Comparison of ENCODE assay signal across 8 mouse cellular contexts in the genomic region with DNA sequence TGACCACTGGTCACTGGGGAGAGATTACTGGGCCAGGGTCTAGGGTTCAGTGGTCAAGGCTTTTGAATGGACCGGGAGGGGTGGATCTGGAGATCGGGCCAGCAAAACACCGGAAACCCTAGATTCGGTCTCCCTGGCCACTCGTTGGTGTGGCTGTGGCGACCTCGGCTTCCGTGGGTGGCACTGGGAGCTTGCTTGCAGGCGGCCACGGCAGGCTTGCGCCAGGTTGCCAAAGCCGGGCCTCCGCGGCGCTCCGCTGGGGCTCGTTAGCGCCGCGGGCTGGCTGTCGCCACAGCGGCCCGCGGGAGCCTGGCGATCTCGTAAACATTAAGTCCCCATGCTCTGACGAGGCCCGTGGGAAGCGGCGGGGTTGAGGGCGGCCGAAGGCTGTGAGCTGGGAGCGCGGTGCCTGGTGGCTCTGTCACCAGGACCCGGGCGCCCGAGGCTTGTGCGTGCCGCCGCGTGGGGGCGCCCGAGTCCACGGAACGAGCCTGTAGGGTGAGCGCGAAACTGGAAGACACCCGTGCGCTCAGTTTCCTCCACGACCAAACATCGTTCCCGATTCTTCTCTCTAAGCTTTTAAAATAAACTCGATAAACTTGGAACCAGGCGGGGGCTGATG. TPM values are rescaled to one million over a fixed set of nuclear protein-coding genes. Genes with fewer than 3 reads are reported as not detected.
DNase-seq lines count a peak whose midpoint lies in the region; ATAC-seq lines count a peak whose summit lies in the region.

No protein-coding gene starts in this region.

- no peaks in the 10 kb centered on the region for H3K36me3 ChIP-seq in intestine, embryonic 14.5 days (ENCODE audit: control insufficient read depth, insufficient read depth, low read length)

- no peak overlapping the region for H3K27ac ChIP-seq in intestine, embryonic 14.5 days (ENCODE audit: low read depth)

- DNase-seq in adrenal gland, adult 2 months, result peak; percentile 90
- peak; percentile 93 for DNase-seq in embryo, embryonic 11 days
- DNase-seq in gastrocnemius, postnatal 25 days, result peak; percentile 67
- DNase-seq in intestine, embryonic 14.5 days (ENCODE audit: low spot score), result peak; percentile 95
- DNase-seq in left cerebral cortex, postnatal 10 days (ENCODE audit: extremely low spot score in 1 of 2, low spot score in 2 of 2), result peak; percentile 75 to 90
- DNase-seq in right cerebral cortex, postnatal 14 days, result peak; percentile 95
- peak; percentile 95 for DNase-seq in urinary bladder, postnatal 25 days (ENCODE audit: low spot score)

- 1% methylated on average over 54 of the region's 54 CpGs for WGBS in intestine, embryonic 14.5 days

- H3K4me2 ChIP-seq in intestine, embryonic 14.5 days (ENCODE audit: low read length), result peak overlapping the region; percentile 93

- H3K4me3 ChIP-seq in intestine, embryonic 14.5 days (ENCODE audit: low read depth, low read length), result peak overlapping the region; percentile 41

- no peaks in the 10 kb centered on the region for H3K27me3 ChIP-seq in intestine, embryonic 14.5 days (replicated peaks; ENCODE audit: control insufficient read depth, insufficient read depth, low read length)

- ATAC-seq in intestine, embryonic 14.5 days (replicated peaks; ENCODE audit: low FRiP score, low TSS enrichment, low read depth), result peak; percentile 95
- peak; percentile 65 for ATAC-seq in megakaryocyte-erythroid progenitor cell, adult 5-6 weeks (replicated peaks; ENCODE audit: low FRiP score, low TSS enrichment, poor library complexity, severe bottlenecking)

- no peaks in the 10 kb centered on the region for H3K9me3 ChIP-seq in intestine, embryonic 14.5 days (ENCODE audit: control insufficient read depth, low read length)

- intact Hi-C loops in left cerebral cortex, postnatal 10 days (cut with DNase I), result loop anchor here (5.0 to 10.0 kb wide), 4 partner anchors 172 to 1359 kb away; partner anchors contain the start of genes Olfr571, Olfr586 and Trim68

- peak overlapping the region; percentile 60 for H3K9ac ChIP-seq in intestine, embryonic 14.5 days (ENCODE audit: low read length)

- no peaks in the 10 kb centered on the region for H3K4me1 ChIP-seq in intestine, embryonic 14.5 days (replicated peaks; ENCODE audit: control insufficient read depth, insufficient read depth, low read length)

RNA-seq across cellular contexts. Expression of gene Olfr545, which starts 13.6 kb away (rescaled TPM):
- total RNA-seq in adrenal gland, adult 2 months (2021), result not detected
- not detected in 2 replicates for polyA plus RNA-seq in adrenal gland, adult 2 months (2012; rRNA removed)
- total RNA-seq in gastrocnemius, postnatal 25 days (2021), result not detected
- 0.05 TPM in 1 of 2 replicates, not detected in the other for polyA plus RNA-seq in intestine, embryonic 14.5 days (2014; fragmentation: Nextera tagmentation; extraction: Ambion mirVana)
- not detected for total RNA-seq in left cerebral cortex, postnatal 10 days (2021)
- not detected in 2 replicates for total RNA-seq in megakaryocyte-erythroid progenitor cell, adult 5-6 weeks (2014; fragmentation: Nextera tagmentation)
- total RNA-seq in megakaryocyte-erythroid progenitor cell, adult 5-6 weeks (2017), result not detected in 2 replicates

RNA-seq across cellular contexts. Expression of gene Olfr547, which starts 21.6 kb away (rescaled TPM):
- not detected for total RNA-seq in adrenal gland, adult 2 months (2021)
- not detected in 2 replicates for polyA plus RNA-seq in adrenal gland, adult 2 months (2012; rRNA removed)
- total RNA-seq in gastrocnemius, postnatal 25 days (2021), result not detected
- not detected in 2 replicates for polyA plus RNA-seq in intestine, embryonic 14.5 days (2014; fragmentation: Nextera tagmentation; extraction: Ambion mirVana)
- total RNA-seq in left cerebral cortex, postnatal 10 days (2021), result not detected
- total RNA-seq in megakaryocyte-erythroid progenitor cell, adult 5-6 weeks (2014; fragmentation: Nextera tagmentation), result not detected in 2 replicates
- total RNA-seq in megakaryocyte-erythroid progenitor cell, adult 5-6 weeks (2017), result not detected in 2 replicates

RNA-seq across cellular contexts. Expression of gene Olfr544, which starts 24.8 kb away (rescaled TPM):
- not detected for total RNA-seq in adrenal gland, adult 2 months (2021)
- not detected in 2 replicates for polyA plus RNA-seq in adrenal gland, adult 2 months (2012; rRNA removed)
- not detected for total RNA-seq in gastrocnemius, postnatal 25 days (2021)
- polyA plus RNA-seq in intestine, embryonic 14.5 days (2014; fragmentation: Nextera tagmentation; extraction: Ambion mirVana), result 0.12 TPM in 1 of 2 replicates, not detected in the other
- total RNA-seq in left cerebral cortex, postnatal 10 days (2021), result not detected
- not detected in 2 replicates for total RNA-seq in megakaryocyte-erythroid progenitor cell, adult 5-6 weeks (2014; fragmentation: Nextera tagmentation)
- total RNA-seq in megakaryocyte-erythroid progenitor cell, adult 5-6 weeks (2017), result 0.05 TPM in 1 of 2 replicates, not detected in the other

RNA-seq across cellular contexts. Expression of gene Olfr548-ps1, which starts 27.8 kb away (rescaled TPM):
- total RNA-seq in adrenal gland, adult 2 months (2021), result not detected
- not detected in 2 replicates for polyA plus RNA-seq in adrenal gland, adult 2 months (2012; rRNA removed)
- total RNA-seq in gastrocnemius, postnatal 25 days (2021), result not detected
- polyA plus RNA-seq in intestine, embryonic 14.5 days (2014; fragmentation: Nextera tagmentation; extraction: Ambion mirVana), result not detected in 2 replicates
- not detected for total RNA-seq in left cerebral cortex, postnatal 10 days (2021)
- total RNA-seq in megakaryocyte-erythroid progenitor cell, adult 5-6 weeks (2014; fragmentation: Nextera tagmentation), result not detected in 2 replicates
- total RNA-seq in megakaryocyte-erythroid progenitor cell, adult 5-6 weeks (2017), result not detected in 2 replicates

RNA-seq across cellular contexts. Expression of gene Olfr543, which starts 31.4 kb away (rescaled TPM):
- not detected for total RNA-seq in adrenal gland, adult 2 months (2021)
- polyA plus RNA-seq in adrenal gland, adult 2 months (2012; rRNA removed), result not detected in 2 replicates
- not detected for total RNA-seq in gastrocnemius, postnatal 25 days (2021)
- 0.77 and 0.96 TPM in 2 replicates for polyA plus RNA-seq in intestine, embryonic 14.5 days (2014; fragmentation: Nextera tagmentation; extraction: Ambion mirVana)
- not detected for total RNA-seq in left cerebral cortex, postnatal 10 days (2021)
- total RNA-seq in megakaryocyte-erythroid progenitor cell, adult 5-6 weeks (2014; fragmentation: Nextera tagmentation), result not detected in 2 replicates
- 0.09 TPM in 1 of 2 replicates, not detected in the other for total RNA-seq in megakaryocyte-erythroid progenitor cell, adult 5-6 weeks (2017)
